Mouse (Mus musculus) bone marrow macrophage, adult 2 months (primary cell): ENCODE data around the gene Ttc28.

Source experiments
- CTCF ChIP-seq: IDR thresholded peaks from 2 replicates; pipeline ENCODE4 v1.5.1; 2012; ENCODE audit warnings: low read depth, mild to moderate bottlenecking, low read length, moderate library complexity
- POLR2A ChIP-seq: IDR thresholded peaks from 2 replicates; pipeline ENCODE4 v1.6.1; 2012; ENCODE audit warnings: mild to moderate bottlenecking, low read depth, low read length, borderline replicate concordance

- TF ChIP-seq POLR2A: no peak
- TF ChIP-seq CTCF: no peak
These were observed 250.5 kb downstream of the Ttc28 start for GRCm38 (mm10) chr5:111130121-111130520.
